8 mouse cellular contexts compared by ENCODE assay signal in the genomic region with DNA sequence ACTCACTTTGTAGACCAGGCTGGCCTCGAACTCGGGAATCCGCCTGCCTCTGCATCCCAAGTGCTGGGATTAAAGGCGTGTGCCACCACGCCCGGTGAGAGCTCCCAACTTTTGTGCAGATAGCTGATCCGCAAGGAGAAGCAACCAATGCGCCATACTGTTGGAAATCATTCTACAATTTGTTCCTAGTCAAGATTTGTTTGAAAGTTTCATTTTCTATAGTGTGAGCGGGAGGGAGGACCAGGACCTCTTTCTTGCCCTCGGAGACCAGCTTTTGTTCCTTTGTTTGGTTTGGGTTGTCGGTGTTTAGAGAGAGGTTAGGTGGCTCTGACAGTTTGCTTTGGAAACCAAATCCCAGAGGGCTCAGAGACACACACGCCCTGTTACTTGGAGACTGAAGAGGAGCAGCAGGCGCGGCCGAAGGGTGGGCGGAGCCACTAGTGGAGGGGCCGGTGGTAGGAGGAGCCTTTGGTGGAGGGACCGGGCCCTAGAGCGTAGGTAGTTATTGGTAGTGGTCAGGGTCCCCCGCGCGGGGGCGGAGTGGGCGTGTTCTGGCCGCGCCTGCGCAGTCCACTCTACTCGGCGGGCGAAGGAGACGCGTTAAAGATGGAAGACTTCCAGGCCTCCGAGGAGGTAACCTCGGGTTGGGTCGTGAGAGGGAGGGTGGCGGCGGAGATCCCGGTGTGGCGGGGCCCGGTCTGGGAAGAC. TPM values are rescaled to one million over a fixed set of nuclear protein-coding genes. Genes with fewer than 3 reads are reported as not detected.
DNase-seq lines count a peak whose midpoint lies in the region; ATAC-seq lines count a peak whose summit lies in the region.
"Not testable (repeated sequence)": the region's sequence is repeated elsewhere in the genome, so short reads cannot be mapped to it uniquely, and the experiment has no call there.

A gene (plus strand): TSS at position 468 of the 708 bp plus-strand sequence.

- 9% methylated on average over 30 of the region's 40 CpGs for WGBS in hindbrain, embryonic 13.5 days

- DNase-seq in NIH3T3 (ENCODE audit: low read depth) = peak; percentile 89
- DNase-seq in cerebellum, adult 9-11 months = peak; percentile 87
- DNase-seq in frontal cortex, adult 2 months (ENCODE audit: extremely low spot score in 1 of 2, low spot score in 1 of 2) = peak in 1 of 2 experiments; percentile 52
- DNase-seq in layer of hippocampus, postnatal 25 days (ENCODE audit: extremely low spot score in 1 of 2, low spot score in 1 of 2) = peak in 1 of 2 experiments; percentile 29
- peak; percentile 90 for DNase-seq in lung, postnatal 36 days
- DNase-seq in retina, postnatal 1 day = peak; percentile 93
- DNase-seq in urinary bladder, adult 18-20 months (ENCODE audit: low spot score in 2 of 2) = peak; percentile 48 to 75

- peak within 1 kb of the TSS; percentile 32 for H3K4me3 ChIP-seq in hindbrain, embryonic 13.5 days

- H3K9ac ChIP-seq in hindbrain, embryonic 13.5 days = not testable (repeated sequence)

- H3K27ac ChIP-seq in hindbrain, embryonic 13.5 days = not testable (repeated sequence)

- peak; percentile 93 for ATAC-seq in hindbrain, embryonic 13.5 days (ENCODE audit: low FRiP score)

- H3K4me2 ChIP-seq in hindbrain, embryonic 13.5 days = peak within 1 kb of the TSS; percentile 42

- not testable (repeated sequence) for H3K27me3 ChIP-seq in hindbrain, embryonic 13.5 days

- H3K36me3 ChIP-seq in hindbrain, embryonic 13.5 days = not testable (repeated sequence)

- not testable (repeated sequence) for H3K9me3 ChIP-seq in hindbrain, embryonic 13.5 days

- not testable (repeated sequence) for H3K4me1 ChIP-seq in hindbrain, embryonic 13.5 days (replicated peaks)

RNA-seq across cellular contexts. Expression of the gene that starts here (rescaled TPM):
- 17.3 and 23.3 TPM in 2 replicates for polyA plus RNA-seq in frontal cortex, adult 2 months (2012; rRNA removed)
- 73.6 and 86.6 TPM in 2 replicates for polyA plus RNA-seq in hindbrain, embryonic 13.5 days (2015; fragmentation: Nextera tagmentation; extraction: Ambion mirVana)
- total RNA-seq in layer of hippocampus, postnatal 25 days (2021) = 10 to 100 TPM; 13.4 to 26.8 TPM
